Mouse (Mus musculus): ENCODE results near the gene Rsph4a.
"Not testable (repeated sequence)": the region's sequence is repeated elsewhere in the genome, so short reads cannot be mapped to it uniquely, and the experiment has no call there.

Gene Rsph4a

DNA sequence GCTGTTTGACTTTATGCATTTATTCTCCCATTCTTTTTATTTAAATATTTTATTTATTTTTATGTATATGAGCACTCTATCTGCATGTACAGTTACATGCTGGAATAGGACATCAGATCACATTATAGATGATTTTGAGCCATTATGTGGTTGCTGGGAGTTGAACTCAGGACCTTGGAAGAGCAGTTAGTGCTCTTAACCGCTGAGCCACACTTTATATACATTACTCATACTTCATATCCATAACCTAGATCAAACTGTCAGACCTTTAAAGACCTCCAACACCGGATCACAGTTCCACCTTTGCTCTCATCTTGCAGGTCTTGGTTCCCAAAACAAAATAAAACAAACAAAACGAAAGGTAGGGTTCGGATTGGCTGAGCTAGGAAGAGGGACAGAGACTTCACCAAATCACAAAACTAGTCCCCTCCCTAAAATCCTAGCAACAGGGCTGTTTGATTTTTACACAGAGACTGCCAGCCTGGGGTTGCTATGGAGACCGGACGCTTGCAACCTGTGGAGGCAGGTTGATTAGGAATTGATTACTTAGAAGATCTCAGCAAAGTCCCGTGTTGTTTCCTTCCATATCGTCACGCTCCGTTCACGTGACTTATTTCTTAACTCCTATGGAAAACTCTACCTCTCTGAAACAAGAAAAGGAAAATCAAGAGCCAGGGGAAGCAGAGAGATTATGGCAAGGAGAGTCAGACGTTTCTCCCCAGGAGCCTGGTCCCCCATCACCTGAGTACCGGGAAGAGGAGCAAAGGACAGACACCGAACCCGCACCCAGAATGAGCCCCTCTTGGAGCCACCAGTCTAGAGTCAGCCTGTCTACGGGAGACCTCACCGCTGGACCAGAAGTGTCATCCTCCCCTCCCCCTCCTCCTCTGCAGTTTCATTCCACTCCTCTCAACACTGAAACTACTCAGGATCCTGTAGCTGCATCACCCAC is at the start of gene Rsph4a:
TSS of gene Rsph4a (plus strand) at position 582 of the 952 bp plus-strand sequence.
- peak; percentile 35 to 47 for DNase-seq (ENCODE audit: low spot score in 2 of 2)

DNA sequence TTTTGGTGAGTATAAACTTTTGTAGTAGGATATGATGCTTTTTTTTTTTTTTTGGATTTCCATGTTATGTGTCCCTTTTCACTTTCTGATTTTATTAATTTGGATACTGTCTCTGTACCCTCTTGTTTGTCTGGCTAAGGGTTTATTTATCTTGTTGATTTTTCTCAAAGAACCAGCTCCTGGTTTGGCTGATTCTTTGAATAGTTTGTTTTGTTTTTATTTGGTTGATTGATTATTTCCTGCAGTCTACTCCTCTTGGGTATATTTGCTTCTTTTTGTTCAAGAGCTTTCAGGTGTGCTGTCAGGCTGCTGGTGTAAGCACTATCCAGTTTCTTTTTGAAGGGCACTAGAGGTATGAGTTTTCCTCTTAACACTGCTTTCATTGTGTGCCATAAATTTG is 47.5 kb upstream of the Rsph4a start, which contains the start of gene Sult3a1:
TSS of gene Sult3a1 (plus strand) at position 301 of the 400 bp plus-strand sequence.
- DNase-seq (ENCODE audit: low spot score in 2 of 2), result no peak

DNA sequence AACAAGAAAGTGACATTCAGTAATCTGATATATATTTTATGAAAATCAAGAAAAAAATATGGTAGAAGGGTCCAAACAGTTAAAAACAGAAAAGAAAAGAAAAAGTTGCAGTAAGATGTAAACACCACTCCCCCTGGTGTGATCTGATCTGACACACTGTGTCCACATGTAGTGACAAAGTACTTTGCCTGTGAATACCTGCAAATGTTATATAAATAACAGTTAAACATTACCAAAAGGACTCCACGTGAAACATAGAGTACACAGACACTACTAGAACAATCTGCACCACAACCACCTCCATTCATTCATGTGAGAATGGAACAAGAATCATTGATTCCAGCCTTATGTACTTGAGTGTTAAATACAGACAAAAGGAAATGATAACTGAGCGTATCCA is 38.9 kb upstream of the Rsph4a start:
- DNase-seq (ENCODE audit: low spot score in 2 of 2), result no peak

DNA sequence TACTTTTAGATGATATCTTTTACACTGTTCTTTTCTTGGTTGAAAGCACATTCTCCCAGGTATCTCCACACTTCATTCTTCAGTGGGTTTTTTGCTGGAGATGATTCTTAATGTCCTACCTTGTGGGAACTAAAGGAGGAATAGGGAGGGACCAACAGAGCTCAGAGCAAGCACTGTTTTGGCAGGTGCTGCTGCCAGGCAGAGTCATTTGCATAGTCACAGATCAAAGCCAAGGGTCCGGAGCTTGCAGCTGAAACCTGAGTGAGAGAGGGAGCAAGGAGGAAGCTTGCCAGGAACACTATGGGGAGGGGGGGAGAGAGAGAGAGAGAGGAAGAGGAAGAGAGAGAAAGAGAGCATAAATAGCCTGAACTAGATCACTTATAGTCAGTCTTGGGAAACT is 34.5 kb upstream of the Rsph4a start:
- no peak for DNase-seq (ENCODE audit: low spot score in 2 of 2)

DNA sequence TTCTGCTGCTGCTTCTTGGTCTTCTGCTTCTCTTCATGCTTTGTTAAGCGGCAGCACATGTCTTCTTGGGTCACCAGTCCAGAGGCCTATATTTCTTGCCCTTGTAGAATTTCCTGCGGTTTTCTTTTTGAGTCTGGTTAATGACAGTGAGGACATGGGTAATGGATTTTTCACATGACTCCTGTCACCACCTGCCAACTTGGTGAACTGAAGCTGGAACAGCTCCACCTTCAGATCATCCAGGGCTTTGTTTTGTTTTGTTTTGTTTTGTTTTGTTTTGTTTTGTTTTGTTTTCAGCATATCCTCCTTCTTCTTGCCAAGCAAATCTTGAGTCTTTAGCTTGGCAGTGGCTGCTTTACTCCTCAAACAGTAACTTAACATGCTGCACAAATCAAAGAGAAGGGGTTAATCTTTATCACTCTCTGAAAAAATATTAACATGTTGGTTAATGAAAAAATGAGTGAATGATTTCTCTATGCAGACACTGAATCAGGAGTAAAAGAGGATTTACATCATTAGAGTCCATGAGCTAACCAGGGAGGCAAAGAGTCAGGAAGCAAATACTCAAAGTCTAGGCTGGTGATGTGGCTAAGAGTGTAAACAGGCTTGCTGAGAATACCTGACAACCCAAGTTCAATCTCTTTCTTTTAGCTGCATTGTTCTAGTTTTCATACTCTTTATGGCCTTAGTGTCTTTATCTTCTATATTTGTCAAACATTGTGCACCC is 32.1 kb upstream of the Rsph4a start:
- no peak for DNase-seq (ENCODE audit: low spot score in 2 of 2)

DNA sequence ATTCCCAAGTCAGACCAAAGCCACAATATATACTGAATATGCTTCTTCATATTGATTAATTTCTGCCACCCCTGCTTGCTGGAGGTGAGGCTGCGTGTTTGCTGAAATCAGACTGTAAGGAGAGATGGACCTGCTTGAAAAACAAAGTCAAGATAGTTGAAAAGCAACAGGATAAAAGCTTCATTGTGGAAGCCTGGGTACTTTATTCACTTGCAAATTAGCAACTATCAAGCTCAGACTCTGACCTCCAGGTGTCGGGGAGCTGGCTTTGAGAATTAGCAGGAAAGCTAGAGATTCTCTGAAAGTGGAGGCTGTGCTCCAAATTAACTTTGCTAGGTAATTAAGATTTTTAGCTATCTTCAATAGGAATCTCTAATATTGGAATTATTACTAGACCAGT is 22.5 kb upstream of the Rsph4a start:
- DNase-seq (ENCODE audit: low spot score in 2 of 2), result not testable (repeated sequence)

DNA sequence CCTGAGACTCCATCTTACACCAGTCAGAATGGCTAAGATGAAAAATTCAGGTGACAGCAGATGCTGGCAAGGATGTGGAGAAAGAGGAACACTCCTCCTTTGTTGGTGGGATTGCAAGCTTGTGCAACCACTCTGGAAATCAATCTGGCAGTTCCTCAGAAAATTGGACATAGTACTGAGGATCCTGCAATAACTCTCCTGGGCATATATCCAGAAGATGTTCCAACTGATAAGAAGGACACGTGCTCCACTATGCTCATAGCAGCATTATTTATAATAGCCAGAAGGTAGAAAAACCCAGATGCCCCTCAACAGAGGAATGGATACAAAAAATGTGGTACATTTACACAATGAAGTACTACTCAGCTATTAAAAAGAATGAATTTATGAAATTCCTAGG is 3.4 kb upstream of the Rsph4a start:
- DNase-seq (ENCODE audit: low spot score in 2 of 2), result not testable (repeated sequence)

DNA sequence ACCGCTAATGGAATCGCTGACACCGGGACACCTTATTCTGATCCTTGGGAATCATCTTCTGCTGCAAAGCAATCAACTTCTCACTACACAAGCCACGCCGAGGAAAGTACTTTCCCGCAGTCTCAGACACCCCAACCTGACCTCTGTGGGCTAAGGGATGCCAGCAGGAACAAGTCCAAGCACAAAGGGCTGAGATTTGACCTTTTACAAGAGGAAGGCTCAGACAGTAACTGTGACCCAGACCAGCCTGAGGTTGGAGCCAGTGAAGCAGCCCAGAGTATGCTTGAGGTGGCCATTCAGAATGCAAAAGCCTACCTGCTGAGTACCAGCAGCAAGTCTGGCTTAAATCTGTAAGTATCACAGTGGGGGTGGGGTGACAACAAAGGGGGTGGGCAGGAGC is 578 bp downstream of the Rsph4a start:
- no peak for DNase-seq (ENCODE audit: low spot score in 2 of 2)

DNA sequence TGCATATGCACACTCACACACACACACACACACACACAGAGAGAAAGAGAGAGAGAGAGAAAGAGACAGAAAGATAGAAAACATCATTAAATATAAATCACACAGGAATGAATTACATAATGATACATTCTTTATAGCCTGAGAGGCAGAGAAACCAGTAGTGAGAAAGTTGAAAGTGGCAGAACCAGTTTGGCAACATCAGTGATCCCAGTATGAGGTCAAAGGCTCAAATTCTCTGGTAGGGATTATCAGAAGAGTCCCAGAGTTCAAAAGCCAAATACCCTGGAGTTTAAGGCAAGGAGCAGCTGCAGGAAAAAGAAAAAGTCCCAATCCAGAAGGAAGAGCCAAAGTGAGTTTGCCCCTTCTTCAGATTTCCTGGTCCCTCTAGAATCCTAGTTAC is 35.8 kb downstream of the Rsph4a start:
- DNase-seq (ENCODE audit: low spot score in 2 of 2), result peak; percentile 2

DNA sequence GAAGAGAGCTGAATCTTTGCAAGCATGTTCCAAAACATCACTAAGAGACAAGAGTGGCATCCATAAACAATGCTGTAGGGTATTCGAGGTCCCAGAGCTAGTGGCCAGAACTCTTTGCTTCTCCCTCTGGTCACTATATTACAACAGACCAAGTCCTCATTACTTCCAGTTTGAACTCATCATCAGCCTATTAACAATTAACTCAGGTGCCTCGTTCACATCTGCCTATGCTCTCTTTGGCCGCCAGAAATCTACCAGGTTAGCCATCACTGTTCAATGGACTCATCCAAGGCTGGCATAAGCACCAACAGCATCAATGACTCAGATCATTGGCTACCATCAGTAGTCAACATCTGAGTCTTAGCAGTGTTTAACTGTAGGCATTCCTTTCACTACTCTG is 40.5 kb downstream of the Rsph4a start:
- no peak for DNase-seq (ENCODE audit: low spot score in 2 of 2)

DNA sequence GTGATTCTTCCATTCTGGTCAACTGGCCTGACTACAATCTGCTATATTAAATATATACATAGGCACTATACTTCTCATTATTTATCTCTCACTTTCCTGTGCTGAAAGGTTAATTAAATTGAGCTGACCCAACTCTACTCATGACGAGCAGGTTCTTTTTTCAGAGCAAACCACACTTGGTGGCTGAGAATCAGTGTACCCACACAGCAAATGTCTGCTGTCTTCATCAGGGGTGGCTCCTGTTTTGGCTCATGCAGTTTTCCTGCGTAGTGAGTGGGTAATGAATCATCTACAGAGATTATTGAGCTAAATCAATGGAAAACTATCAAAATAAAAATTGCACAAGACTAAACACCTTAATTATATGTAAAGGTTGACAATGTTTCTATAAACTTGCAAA is 41.4 kb downstream of the Rsph4a start:
- DNase-seq (ENCODE audit: low spot score in 2 of 2), result no peak

DNA sequence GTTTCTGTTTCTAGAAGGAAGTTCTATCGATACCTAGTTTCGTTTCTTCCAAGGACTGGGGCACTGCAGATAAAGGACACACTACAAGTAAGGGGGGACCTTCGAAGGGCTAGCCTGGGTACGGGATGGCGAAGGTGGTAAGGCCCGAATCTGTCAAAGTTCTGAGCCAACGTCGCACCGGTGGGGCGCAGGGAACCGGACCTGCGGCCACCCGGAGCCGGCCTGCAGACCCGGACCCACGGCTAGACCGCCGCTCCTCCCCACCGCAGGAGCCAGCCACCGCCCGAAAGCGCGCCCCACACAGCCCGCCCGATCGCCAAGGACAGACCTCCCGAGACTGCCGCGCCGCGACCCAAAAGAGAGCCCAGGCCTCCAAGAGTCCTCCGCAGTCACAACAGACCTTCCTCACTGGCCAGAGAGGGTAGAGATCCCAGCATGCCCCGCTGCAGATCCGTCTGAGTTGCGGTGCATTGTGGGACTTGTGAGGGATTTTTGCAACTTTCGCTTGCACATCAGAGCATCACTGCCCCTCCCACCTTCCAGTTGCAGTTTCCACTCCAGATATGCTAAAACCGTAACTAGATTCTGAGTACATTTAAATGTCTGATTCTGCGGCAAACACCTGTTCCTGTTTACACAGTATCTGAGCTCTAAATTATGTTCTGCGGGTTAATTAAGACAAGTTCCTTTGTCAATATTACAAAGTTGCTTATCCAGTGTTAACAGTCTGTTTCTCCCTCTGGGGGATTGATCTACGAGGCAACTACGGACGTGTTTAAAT is 46.1 kb downstream of the Rsph4a start, which contains the start of gene Zup1:
TSS of gene Zup1 (minus strand) at position 467 of the 781 bp plus-strand sequence.
- DNase-seq (ENCODE audit: low spot score in 2 of 2), result peak; percentile 62 to 66

DNA sequence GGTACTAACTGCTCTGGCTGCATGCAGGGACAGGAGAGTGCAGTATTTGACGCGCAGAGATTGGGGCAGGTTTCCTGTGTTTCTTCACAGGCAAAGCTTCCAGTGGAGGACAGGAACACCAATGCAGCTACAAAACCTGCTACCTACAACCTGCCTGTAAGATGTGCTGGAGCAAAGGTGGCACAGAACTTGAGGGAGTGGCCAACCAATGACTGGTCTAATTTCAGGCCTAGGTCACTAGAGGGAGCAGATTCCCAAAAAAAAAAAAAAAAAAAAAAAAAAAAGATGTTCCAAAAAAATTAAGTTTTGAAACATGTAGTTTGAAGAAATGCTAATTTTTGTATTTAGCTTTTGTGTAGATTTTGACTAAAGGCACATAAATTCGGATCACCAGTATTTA is 47.6 kb downstream of the Rsph4a start:
- no peak for DNase-seq (ENCODE audit: low spot score in 2 of 2)

All from urinary bladder, adult 18-20 months (tissue).